Mouse (Mus musculus): ENCODE results near the gene E030018B13Rik.

E030018B13Rik gene

GRCm38 (mm10) chr7:63965635-63966418, 49.2 kb downstream of the E030018B13Rik start:
- DNase-seq = no peak

GRCm38 (mm10) chr7:63969941-63970340, 53.3 kb downstream of the E030018B13Rik start:
- DNase-seq = no peak

Data from cerebellum, adult 11 months (tissue).